Mouse (Mus musculus) embryonic fibroblast, embryonic 13.5 days (primary cell): ENCODE results near the gene Sdccag8.

Experiments used
- CTCF ChIP-seq: IDR thresholded peaks from 2 replicates; pipeline ENCODE4 v1.5.1; 2011; ENCODE audit warnings: mild to moderate bottlenecking, control low read depth, low read length, moderate library complexity, borderline replicate concordance; ENCODE audit not compliant: insufficient read depth
- POLR2A ChIP-seq: IDR thresholded peaks from 2 replicates; pipeline ENCODE4 v1.6.1; 2011; ENCODE audit warnings: low read depth, mild to moderate bottlenecking, control low read depth, low read length, moderate library complexity

DNA sequence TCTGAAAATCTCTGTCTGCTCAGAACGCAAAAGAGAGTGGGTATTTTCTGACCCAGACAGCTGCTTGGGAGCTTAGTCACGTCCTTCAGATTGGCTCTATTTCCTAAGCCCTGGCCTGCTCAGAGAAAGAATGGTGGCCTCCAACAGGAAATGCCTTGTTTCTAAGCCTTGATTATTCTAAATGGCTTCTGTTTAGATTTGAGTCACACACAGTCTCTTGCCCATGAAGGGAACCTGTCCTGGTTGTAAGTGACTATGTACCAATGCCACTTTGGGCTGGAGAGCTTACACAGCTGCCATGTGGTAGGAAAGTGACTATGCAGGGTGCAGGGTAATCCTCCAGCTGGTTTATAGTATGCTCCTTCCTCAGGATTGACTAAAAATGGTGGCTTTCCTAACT, 199.9 kb downstream of the Sdccag8 start:
- TF ChIP-seq CTCF (no peak), POLR2A (no peak)
